Mouse (Mus musculus): ENCODE measurements around the gene Car3. TPM values are rescaled to one million over a fixed set of nuclear protein-coding genes. Genes with fewer than 3 reads are reported as not detected.

Car3 gene
- polyA plus RNA-seq, 1 experiment: 1.0 TPM

- no peak overlapping the region for H3K4me3 ChIP-seq (ENCODE audit: insufficient read depth, low read length)
- TF ChIP-seq CTCF (IDR thresholded peaks at IDR 0.05; ENCODE audit: extremely low read depth, insufficient read depth, low read length): no peak
- no peak for TF ChIP-seq POLR2A (IDR thresholded peaks at IDR 0.05; ENCODE audit: extremely low read depth, insufficient read depth, low read length)
- no peak overlapping the region for H3K27ac ChIP-seq (ENCODE audit: insufficient read depth, low read length)
- no peaks in the 10 kb centered on the region for H3K4me1 ChIP-seq (ENCODE audit: control insufficient read depth, insufficient read depth, low read length)
Observed at GRCm38 (mm10) chr3:14895333-14895732, 32.0 kb downstream of the Car3 start.

DNA sequence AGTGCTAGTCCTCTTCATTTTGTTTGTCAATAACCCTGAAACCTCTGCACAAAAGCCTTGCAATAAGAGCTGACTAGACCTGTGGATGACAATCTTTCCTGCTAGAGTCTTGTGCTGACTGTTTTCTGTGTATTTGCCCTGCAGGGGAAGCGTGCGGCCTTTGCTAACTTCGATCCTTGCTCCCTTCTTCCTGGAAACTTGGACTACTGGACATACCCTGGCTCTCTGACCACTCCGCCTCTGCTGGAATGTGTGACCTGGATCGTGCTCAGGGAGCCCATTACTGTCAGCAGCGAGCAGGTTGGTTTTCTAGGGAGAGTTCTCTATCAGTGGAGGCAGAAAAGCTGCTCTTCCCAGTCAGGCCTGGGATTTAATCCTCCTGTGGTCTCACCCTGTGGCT, 34.5 kb downstream of the Car3 start:
- Histone ChIP-seq H3K4me1 (ENCODE audit: control insufficient read depth, insufficient read depth, low read length) (no peaks in the 10 kb centered on the region), H3K4me3 (ENCODE audit: insufficient read depth, low read length) (no peak overlapping the region), H3K27ac (ENCODE audit: insufficient read depth, low read length) (no peak overlapping the region)
- TF ChIP-seq CTCF (IDR thresholded peaks at IDR 0.05; ENCODE audit: extremely low read depth, insufficient read depth, low read length) (no peak), POLR2A (IDR thresholded peaks at IDR 0.05; ENCODE audit: extremely low read depth, insufficient read depth, low read length) (no peak)

DNA sequence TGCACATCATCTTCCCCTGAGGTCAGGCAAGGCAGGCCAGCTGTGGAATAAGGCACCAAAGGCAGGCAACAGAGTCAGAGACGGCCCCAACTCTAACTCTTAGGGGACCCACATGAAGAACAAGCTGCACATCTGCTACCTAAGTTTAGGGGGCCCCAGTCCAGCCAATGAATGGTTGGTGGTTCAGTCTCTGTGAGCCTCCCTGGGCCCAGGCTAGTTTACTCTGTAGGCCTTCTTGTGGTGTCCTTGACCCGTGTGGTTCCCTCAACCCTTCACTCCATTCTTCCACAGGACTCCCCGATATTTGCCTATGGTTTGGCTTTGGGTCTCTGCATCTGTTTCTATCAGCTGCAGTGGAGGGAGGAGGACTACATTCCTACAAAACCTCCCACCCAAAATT, 40.1 kb downstream of the Car3 start:
- Histone ChIP-seq H3K4me3 (ENCODE audit: insufficient read depth, low read length) (no peak overlapping the region), H3K27ac (ENCODE audit: insufficient read depth, low read length) (no peak overlapping the region), H3K4me1 (ENCODE audit: control insufficient read depth, insufficient read depth, low read length) (no peaks in the 10 kb centered on the region)
- TF ChIP-seq CTCF (IDR thresholded peaks at IDR 0.05; ENCODE audit: extremely low read depth, insufficient read depth, low read length) (no peak), POLR2A (IDR thresholded peaks at IDR 0.05; ENCODE audit: extremely low read depth, insufficient read depth, low read length) (no peak)

DNA sequence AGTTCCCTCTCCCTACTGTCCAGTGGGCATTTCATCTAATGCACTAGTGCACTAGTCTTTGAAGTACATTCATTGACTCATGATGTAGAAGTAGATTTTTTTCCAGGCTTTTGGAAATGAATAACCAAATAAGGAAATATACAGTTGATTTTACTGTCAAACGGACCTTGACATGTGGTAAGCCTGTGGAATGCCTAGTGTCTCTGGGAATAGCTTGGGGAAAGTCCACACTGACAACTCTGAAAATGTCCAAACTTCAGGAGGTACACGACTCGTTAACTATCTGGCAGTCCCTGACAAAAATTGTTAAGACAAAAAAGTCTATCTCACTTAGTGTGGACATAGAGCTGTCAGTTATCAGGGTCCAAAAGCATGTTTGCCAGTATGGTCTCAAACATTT, 40.9 kb downstream of the Car3 start:
- TF ChIP-seq POLR2A (IDR thresholded peaks at IDR 0.05; ENCODE audit: extremely low read depth, insufficient read depth, low read length) (no peak), CTCF (IDR thresholded peaks at IDR 0.05; ENCODE audit: extremely low read depth, insufficient read depth, low read length) (no peak)
- no peaks in the 10 kb centered on the region for H3K4me1 ChIP-seq (ENCODE audit: control insufficient read depth, insufficient read depth, low read length)

GRCm38 (mm10) chr3:14907271-14907670, 44.0 kb downstream of the Car3 start:
- no peaks in the 10 kb centered on the region for H3K4me1 ChIP-seq (ENCODE audit: control insufficient read depth, insufficient read depth, low read length)
- H3K4me3 ChIP-seq (ENCODE audit: insufficient read depth, low read length): no peak overlapping the region
- no peak for TF ChIP-seq POLR2A (IDR thresholded peaks at IDR 0.05; ENCODE audit: extremely low read depth, insufficient read depth, low read length)
- no peak for TF ChIP-seq CTCF (IDR thresholded peaks at IDR 0.05; ENCODE audit: extremely low read depth, insufficient read depth, low read length)

More for the DNA sequence above, 40.9 kb downstream of the Car3 start:
- Histone ChIP-seq H3K4me3 (ENCODE audit: insufficient read depth, low read length) (no peak overlapping the region), H3K27ac (ENCODE audit: insufficient read depth, low read length) (no peak overlapping the region)

GRCm38 (mm10) chr3:14911992-14912582, 48.8 kb downstream of the Car3 start:
- no peak for TF ChIP-seq POLR2A (IDR thresholded peaks at IDR 0.05; ENCODE audit: extremely low read depth, insufficient read depth, low read length)
- TF ChIP-seq CTCF (IDR thresholded peaks at IDR 0.05; ENCODE audit: extremely low read depth, insufficient read depth, low read length): no peak
- Histone ChIP-seq H3K27ac (ENCODE audit: insufficient read depth, low read length) (no peak overlapping the region), H3K4me3 (ENCODE audit: insufficient read depth, low read length) (no peak overlapping the region), H3K4me1 (ENCODE audit: control insufficient read depth, insufficient read depth, low read length) (no peaks in the 10 kb centered on the region)

More at GRCm38 (mm10) chr3:14907271-14907670, 44.0 kb downstream of the Car3 start:
- no peak overlapping the region for H3K27ac ChIP-seq (ENCODE audit: insufficient read depth, low read length)

DNA sequence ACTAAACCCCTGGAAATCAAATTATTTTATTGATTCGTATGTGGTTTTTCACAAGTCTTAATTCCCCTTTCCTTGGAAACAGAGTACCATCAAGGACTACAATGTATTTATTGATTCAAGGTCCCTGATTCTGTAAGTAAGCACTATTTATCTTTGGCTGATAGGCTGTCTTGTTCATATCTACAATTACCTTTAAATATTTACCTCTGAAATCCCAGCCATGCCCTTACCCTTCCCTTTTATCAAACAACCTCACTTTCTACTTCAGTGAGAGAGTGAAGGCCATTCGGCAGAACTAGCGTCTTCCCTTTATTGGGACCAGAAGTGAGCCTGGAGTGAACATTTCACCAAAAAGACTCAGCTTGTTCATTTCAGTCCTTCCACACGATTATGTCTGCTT, 50.5 kb downstream of the Car3 start:
- Histone ChIP-seq H3K4me1 (ENCODE audit: control insufficient read depth, insufficient read depth, low read length) (no peaks in the 10 kb centered on the region), H3K4me3 (ENCODE audit: insufficient read depth, low read length) (no peak overlapping the region), H3K27ac (ENCODE audit: insufficient read depth, low read length) (no peak overlapping the region)
- TF ChIP-seq CTCF (IDR thresholded peaks at IDR 0.05; ENCODE audit: extremely low read depth, insufficient read depth, low read length): no peak
- no peak for TF ChIP-seq POLR2A (IDR thresholded peaks at IDR 0.05; ENCODE audit: extremely low read depth, insufficient read depth, low read length)

DNA sequence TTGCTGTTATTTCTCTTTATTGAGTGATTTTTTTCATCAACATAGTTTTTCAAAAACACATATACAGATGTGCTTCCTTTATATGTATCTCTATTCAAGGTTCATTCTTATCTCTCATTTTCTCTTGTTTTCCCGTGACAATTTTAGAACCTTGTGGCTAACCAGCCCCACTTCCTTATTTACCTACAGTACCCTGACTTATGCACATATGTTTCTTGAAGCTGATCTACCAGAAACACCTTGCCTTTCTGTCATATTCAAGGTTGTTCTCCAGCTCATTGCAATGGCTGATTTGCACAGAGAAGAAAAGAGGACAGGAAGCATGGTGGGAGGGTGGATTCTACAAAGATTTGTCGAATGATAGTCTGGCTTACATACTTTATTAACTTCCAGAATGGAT, 52.0 kb downstream of the Car3 start:
- Histone ChIP-seq H3K27ac (ENCODE audit: insufficient read depth, low read length) (no peak overlapping the region), H3K4me3 (ENCODE audit: insufficient read depth, low read length) (no peak overlapping the region), H3K4me1 (ENCODE audit: control insufficient read depth, insufficient read depth, low read length) (no peaks in the 10 kb centered on the region)
- TF ChIP-seq CTCF (IDR thresholded peaks at IDR 0.05; ENCODE audit: extremely low read depth, insufficient read depth, low read length) (no peak), POLR2A (IDR thresholded peaks at IDR 0.05; ENCODE audit: extremely low read depth, insufficient read depth, low read length) (no peak)

DNA sequence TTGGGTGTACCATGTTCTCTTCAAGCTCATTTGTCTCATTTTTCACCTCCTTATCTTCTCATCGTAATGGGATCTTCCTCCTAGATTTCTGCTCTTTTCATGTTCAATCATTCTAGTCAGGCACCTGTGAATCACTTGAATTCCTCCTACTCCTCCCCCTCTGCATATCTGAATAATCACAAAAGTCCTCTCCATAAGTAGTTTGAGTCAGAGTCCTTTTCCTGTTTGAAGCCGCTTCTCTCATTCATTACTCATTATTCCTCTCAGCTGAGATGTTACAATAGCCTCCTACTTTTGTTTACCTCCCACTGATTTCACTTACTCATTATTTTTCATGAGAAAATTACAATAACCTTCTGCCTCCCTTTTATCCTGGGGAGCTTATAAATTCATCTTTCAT, 53.9 kb downstream of the Car3 start:
- Histone ChIP-seq H3K4me3 (ENCODE audit: insufficient read depth, low read length) (no peak overlapping the region), H3K4me1 (ENCODE audit: control insufficient read depth, insufficient read depth, low read length) (no peaks in the 10 kb centered on the region), H3K27ac (ENCODE audit: insufficient read depth, low read length) (no peak overlapping the region)
- TF ChIP-seq CTCF (IDR thresholded peaks at IDR 0.05; ENCODE audit: extremely low read depth, insufficient read depth, low read length) (no peak), POLR2A (IDR thresholded peaks at IDR 0.05; ENCODE audit: extremely low read depth, insufficient read depth, low read length) (no peak)

Other genes with a start within 250 kb of the Car3 start
- gene Car13, start 221.8 kb upstream of the Car3 start, polyA plus RNA-seq (2012; rRNA removed): 0.98 and 1.7 TPM in 2 replicates
- 0.08 and 0.33 TPM in 2 replicates for gene Car1, start 55.1 kb upstream of the Car3 start, polyA plus RNA-seq (2012; rRNA removed)
- gene Car2, start 22.8 kb downstream of the Car3 start, polyA plus RNA-seq (2012; rRNA removed): 363 and 437 TPM in 2 replicates

All from cortical plate, adult 2 months (tissue).